Mouse (Mus musculus) induced T-regulatory cell, adult 2 months (primary cell): ENCODE data around the gene Sall2.
"Not testable (repeated sequence)": the region's sequence is repeated elsewhere in the genome, so short reads cannot be mapped to it uniquely, and the experiment has no call there.

ENCODE experiments used
- DNase-seq: peaks from one replicate; pipeline ENCODE4 v3.0.0-alpha.2; 2012; ENCODE audit warnings: low read depth

Gene Sall2

GRCm38 (mm10) chr14:52303517-52303916 is 25.0 kb downstream of the Sall2 start:
- DNase-seq = not testable (repeated sequence)

GRCm38 (mm10) chr14:52295558-52296264 is 32.9 kb downstream of the Sall2 start:
- DNase-seq = peak; percentile 58

GRCm38 (mm10) chr14:52284191-52284590 is 44.4 kb downstream of the Sall2 start:
- no peak for DNase-seq

- DNase-seq = no peak
Observed at GRCm38 (mm10) chr14:52283629-52284028, 44.9 kb downstream of the Sall2 start.

DNA sequence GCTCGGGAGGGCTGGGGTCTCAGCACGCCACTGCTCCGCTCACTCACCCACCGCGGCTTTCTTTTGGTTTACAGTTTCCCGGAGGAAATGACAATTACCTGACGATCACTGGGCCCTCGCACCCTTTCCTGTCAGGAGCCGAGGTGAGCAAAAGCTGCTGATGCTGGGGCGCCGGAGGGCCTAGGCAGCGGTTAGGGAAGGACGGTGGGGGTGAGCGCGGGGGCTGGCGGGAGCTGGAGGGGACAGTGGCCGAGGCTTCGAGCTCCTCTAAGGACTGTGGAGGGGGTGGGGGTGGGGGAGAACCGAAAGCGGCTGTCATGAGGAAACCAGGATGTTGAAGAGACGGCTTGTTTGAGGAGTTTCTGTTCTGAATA is 48.8 kb downstream of the Sall2 start:
- no peak for DNase-seq

GRCm38 (mm10) chr14:52278932-52279746 is 49.4 kb downstream of the Sall2 start, which contains the start of the genes Tox4 and Rab2b:
Gene Tox4 (plus strand): TSS chr14:52279146.
Gene Rab2b (minus strand): TSS chr14:52279545.
- peak; percentile 100 for DNase-seq

GRCm38 (mm10) chr14:52277210-52277609 is 51.4 kb downstream of the Sall2 start:
- no peak for DNase-seq

DNA sequence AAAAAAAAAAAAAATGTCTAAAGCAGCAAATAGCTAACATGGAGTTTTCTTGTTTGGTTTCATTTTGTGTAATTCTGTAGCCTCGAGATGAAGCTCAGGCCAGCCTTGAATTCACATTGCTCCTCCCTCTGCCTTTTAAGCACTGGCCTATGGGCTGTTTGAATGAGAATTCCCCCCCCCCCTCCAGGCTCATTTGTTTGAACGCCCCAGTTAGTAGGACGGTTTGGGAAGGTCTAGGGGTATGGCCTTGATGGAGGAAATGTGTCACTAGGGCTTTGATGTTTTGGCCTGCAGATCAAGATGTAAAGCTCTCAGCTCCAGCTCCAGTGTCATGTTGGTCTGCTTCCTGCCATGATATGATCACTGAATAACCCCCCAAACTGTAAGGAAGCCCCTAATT is 55.8 kb downstream of the Sall2 start:
- peak; percentile 39 for DNase-seq
